Mouse (Mus musculus) heart, embryonic 11.5 days (tissue): ENCODE measurements around the gene Rhoc. TPM values are rescaled to one million over a fixed set of nuclear protein-coding genes. Genes with fewer than 3 reads are reported as not detected.
A peak's percentile ranks its signal among the peaks of the same experiment; 100 is the strongest.

ENCODE experiments used
- ATAC-seq: fragments of 200-750 bp; cut with Nextera tagmentation; replicated peaks from 2 replicates; pipeline ENCODE4 v1.8.0; 2017; ENCODE audit warnings: moderate library complexity; ENCODE audit not compliant: insufficient number of reproducible peaks, low FRiP score, low TSS enrichment
- H3K27ac ChIP-seq: fragments of 300-500 bp; sonication (generic); 2 replicates; pipeline ENCODE4 v1.5.1; 2014; ENCODE audit warnings: mild to moderate bottlenecking, low read depth, low read length
- H3K27me3 ChIP-seq: fragments of 300-500 bp; sonication (generic); 2 replicates; pipeline ENCODE4 v1.6.1; 2014; ENCODE audit warnings: mild to moderate bottlenecking, low read length, mixed read lengths; ENCODE audit not compliant: control insufficient read depth, insufficient read depth
- H3K36me3 ChIP-seq: fragments of 300-500 bp; sonication (generic); 2 replicates; pipeline ENCODE4 v1.6.1; 2014; ENCODE audit warnings: mild to moderate bottlenecking, low read length, moderate library complexity, mixed read lengths; ENCODE audit not compliant: control insufficient read depth, insufficient read depth
- H3K4me1 ChIP-seq: fragments of 300-500 bp; sonication (generic); 2 replicates; pipeline ENCODE4 v1.6.1; 2014; ENCODE audit warnings: low read length; ENCODE audit not compliant: control insufficient read depth, insufficient read depth
- H3K4me2 ChIP-seq: fragments of 300-500 bp; sonication (generic); 2 replicates; pipeline ENCODE4 v1.6.1; 2014; ENCODE audit warnings: mild to moderate bottlenecking, moderate library complexity
- H3K4me3 ChIP-seq: fragments of 300-500 bp; sonication (generic); 2 replicates; pipeline ENCODE4 v1.5.1; 2014; ENCODE audit warnings: low read depth, low read length
- H3K9ac ChIP-seq: fragments of 300-500 bp; sonication (generic); 2 replicates; pipeline ENCODE4 v1.6.1; 2014; ENCODE audit warnings: mild to moderate bottlenecking, low read depth, low read length, moderate library complexity
- H3K9me3 ChIP-seq: fragments of 300-500 bp; sonication (generic); replicated peaks from 2 replicates; pipeline ENCODE4 v1.6.1; 2016; ENCODE audit warnings: low read length; ENCODE audit not compliant: control insufficient read depth
- WGBS: fragments of 180-500 bp; shearing (Covaris S2); extraction: QIAGEN DNeasy Blood & Tissue Kit; methylation state at CpG from one replicate; pipeline ENCODE4 v1.1.7; 2014; ENCODE audit not compliant: insufficient replicate concordance; 5-methylcytosine and 5-hydroxymethylcytosine counted together
- polyA plus RNA-seq: library from polyadenylated mRNA; unstranded; fragments of >200 nt; fragmentation: Nextera tagmentation; extraction: Ambion mirVana; gene quantifications from 2 replicates; pipeline ENCODE4 v1.2.1, GENCODE M21; 2014

The Rhoc gene
- polyA plus RNA-seq, 1 experiment from 2014 or later = 242 TPM

DNA sequence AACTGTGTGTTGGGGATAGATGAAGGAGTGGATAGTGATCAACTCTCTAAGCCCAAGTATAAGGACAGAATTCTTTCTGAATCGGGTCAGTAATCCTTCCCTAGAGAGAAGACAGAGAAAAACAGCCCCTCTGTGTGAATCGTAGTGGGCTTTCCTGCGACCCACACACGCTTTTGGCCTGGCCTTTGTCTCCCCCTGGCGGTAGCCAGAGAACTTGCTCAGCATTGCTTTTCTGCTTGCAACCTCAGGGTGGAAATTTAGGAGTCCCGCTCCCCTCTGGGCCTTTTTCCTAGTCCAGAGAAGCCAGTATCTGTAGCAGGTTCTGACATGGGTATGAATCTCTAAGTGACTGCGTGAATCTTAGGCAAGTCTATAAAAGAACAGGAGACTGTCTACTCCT lies 8.2 kb upstream of the Rhoc start:
- Histone ChIP-seq H3K9me3 (no peaks in the 10 kb centered on the region), H3K36me3 (no peaks in the 10 kb centered on the region), H3K4me1 (peaks cover 20% of the 10 kb centered on the region), H3K4me2 (no peak overlapping the region), H3K9ac (no peak overlapping the region), H3K27ac (no peak overlapping the region), H3K27me3 (peaks cover 47% of the 10 kb centered on the region), H3K4me3 (no peak overlapping the region)
- ATAC-seq = no peak
- WGBS = 5% methylated on average over 7 of the region's 7 CpGs

DNA sequence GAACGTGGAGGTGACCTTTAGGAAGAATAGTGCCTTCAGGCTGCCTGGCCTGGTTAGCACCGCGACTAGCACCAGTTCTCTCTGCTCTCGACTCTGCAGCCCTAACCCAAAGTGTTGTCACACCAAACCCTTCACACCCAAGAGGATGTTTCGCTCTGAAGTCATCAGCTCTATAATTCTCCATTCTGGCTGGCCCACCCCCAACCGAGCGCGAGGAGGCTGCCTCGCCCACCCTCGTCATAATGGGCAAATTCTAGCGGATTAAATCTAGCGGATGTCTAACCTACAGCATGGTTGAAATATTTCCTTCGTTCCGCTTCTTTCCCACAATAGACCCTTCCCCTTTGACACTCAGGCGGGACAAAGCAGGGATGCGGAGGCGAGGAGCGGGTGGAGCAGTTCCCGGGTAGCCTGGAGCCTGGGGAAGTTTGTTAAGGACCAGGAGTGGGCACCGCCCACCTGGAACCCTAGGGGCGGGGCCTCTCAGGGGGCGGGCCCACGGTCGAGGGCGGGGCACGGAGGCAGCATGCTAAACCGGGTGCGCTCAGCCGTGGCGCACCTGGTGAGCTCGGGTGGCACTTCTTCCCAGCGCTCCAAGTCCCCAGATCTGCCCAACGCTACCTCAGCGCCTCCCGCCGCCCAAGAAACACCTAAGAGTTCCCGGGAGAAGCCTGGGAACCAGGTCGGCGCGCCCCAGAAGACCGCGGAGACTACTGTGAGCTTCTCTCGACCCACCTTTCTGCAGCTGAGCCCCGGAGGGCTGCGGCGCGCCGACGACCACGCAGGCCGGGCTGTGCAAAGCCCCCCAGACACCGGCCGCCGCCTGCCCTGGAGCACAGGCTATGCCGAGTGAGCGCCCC lies 7.4 kb upstream of the Rhoc start, which contains the start of gene Ppm1j:
Gene Ppm1j (plus strand): TSS at position 496 of the 860 bp plus-strand sequence.
- Histone ChIP-seq H3K36me3 (no peaks in the 10 kb centered on the region), H3K4me3 (peak within 1 kb of the TSS; percentile 72), H3K27me3 (peaks cover 46% of the 10 kb centered on the region), H3K27ac (peak within 1 kb of the TSS; percentile 76), H3K4me2 (peak within 1 kb of the TSS; percentile 100), H3K9ac (peak within 1 kb of the TSS; percentile 80), H3K4me1 (peaks cover 20% of the 10 kb centered on the region), H3K9me3 (no peaks in the 10 kb centered on the region)
- peak; percentile 53 for ATAC-seq
- under 1% methylated on average over 56 of the region's 56 CpGs for WGBS

DNA sequence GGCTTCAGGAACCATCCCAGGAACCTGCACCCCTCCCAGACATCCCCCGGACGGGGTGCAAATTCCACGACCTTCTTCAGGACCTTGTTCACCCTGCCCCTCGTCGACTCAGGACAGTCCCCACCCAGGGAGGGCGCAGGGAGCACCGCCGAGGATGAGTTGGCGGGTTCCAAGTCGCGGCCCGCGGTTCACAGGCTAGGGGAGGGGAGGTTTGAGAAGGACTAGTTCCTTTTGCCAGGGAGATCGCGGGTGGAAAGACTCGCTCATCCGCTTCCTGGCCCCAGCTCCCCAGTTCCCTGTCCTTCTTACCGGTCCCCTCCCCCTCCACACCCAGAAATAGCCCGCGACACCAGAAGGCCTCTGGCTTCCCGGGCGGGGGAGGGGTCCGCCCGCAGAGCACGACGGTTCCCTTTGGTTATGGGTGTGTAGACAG lies 6.7 kb upstream of the Rhoc start, which contains the start of gene Fam19a3:
Gene Fam19a3 (minus strand): TSS at position 370 of the 433 bp plus-strand sequence.
- no peaks in the 10 kb centered on the region for H3K9me3 ChIP-seq
- peak within 1 kb of the TSS; percentile 76 for H3K27ac ChIP-seq
- peak within 1 kb of the TSS; percentile 100 for H3K4me2 ChIP-seq
- peak; percentile 16; the same call in 1 of the 2 replicates for ATAC-seq
- peak within 1 kb of the TSS; percentile 80 for H3K9ac ChIP-seq
- no peaks in the 10 kb centered on the region for H3K36me3 ChIP-seq
- peaks cover 39% of the 10 kb centered on the region for H3K27me3 ChIP-seq
- under 1% methylated on average over 26 of the region's 26 CpGs for WGBS
- peaks cover 20% of the 10 kb centered on the region for H3K4me1 ChIP-seq
- peak within 1 kb of the TSS; percentile 72 for H3K4me3 ChIP-seq

DNA sequence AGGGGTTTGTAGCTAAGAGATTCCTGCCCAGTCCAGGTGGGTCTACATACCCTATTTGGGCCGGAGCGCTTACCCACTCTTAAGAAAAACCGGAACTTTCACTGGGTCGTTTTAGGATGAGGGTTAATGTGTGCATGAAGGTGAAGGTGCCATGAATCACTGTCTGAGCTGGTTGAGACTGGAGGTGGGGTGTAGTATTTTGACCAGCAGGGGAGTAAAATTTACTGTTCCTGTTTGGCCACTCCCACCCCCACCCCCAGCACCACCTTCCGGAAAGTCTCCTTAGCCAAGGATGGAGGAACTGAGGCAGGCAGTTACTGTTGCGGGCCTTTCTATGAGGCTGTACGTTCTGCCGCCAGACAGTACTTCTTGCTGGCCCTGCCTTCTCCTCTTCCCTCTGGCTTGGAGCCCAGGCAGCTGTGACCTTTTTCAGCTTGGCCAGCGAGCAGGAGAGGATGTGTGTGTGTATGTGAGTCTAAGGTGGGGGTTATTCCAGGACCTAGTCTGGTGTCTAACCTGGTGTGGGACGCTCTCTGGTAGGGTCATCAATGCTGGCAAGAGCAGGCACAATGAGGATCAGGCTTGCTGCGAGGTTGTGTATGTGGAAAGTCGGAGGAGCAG lies 6.0 kb upstream of the Rhoc start:
- ATAC-seq = no peak
- Histone ChIP-seq H3K9ac (peak overlapping the region; percentile 80), H3K4me3 (peak overlapping the region; percentile 72), H3K9me3 (no peaks in the 10 kb centered on the region), H3K36me3 (no peaks in the 10 kb centered on the region), H3K27me3 (peaks cover 32% of the 10 kb centered on the region), H3K27ac (peak overlapping the region; percentile 76; the same call in 1 of the 2 replicates), H3K4me2 (peak overlapping the region; percentile 100), H3K4me1 (peaks cover 20% of the 10 kb centered on the region)
- 17% methylated on average over 12 of the region's 12 CpGs for WGBS

DNA sequence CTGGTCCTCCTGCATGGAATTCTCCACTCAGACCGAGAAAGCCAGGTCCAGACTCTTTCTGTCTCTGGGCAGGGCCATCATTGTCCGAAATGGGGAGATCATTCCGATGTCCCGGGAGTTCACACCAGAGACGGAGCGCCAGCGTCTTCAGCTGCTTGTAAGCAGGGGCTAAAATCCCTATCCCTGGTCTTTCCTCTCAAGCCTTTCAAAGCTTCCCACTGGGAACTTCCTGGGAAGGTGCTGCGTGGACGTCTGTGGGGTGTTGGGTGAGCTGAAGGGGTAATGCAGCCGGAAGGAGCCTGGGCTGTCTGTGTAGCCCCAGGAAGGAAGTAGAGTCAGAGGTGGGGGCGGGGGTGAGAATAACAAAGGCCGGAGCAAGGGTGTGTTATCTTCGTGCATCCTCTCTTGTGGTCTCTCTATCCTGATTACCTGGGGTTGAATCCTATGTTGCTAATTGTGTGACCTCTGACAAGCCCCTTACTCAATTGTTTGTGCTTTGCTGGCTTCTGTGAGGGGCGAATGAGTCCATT lies 4.1 kb upstream of the Rhoc start:
- ATAC-seq = no peak
- no peaks in the 10 kb centered on the region for H3K36me3 ChIP-seq
- no peak overlapping the region for H3K4me3 ChIP-seq
- no peak overlapping the region for H3K27ac ChIP-seq
- no peaks in the 10 kb centered on the region for H3K9me3 ChIP-seq
- H3K27me3 ChIP-seq = peaks cover 18% of the 10 kb centered on the region
- 0 out of 2 replicates have a peak overlapping the region, but pooled peaks have one; percentile 5 for H3K4me2 ChIP-seq
- WGBS = 29% methylated on average over 14 of the region's 14 CpGs
- 0 out of 2 replicates have a peak overlapping the region, but pooled peaks have one; percentile 11 for H3K9ac ChIP-seq
- H3K4me1 ChIP-seq = peaks cover 20% of the 10 kb centered on the region

DNA sequence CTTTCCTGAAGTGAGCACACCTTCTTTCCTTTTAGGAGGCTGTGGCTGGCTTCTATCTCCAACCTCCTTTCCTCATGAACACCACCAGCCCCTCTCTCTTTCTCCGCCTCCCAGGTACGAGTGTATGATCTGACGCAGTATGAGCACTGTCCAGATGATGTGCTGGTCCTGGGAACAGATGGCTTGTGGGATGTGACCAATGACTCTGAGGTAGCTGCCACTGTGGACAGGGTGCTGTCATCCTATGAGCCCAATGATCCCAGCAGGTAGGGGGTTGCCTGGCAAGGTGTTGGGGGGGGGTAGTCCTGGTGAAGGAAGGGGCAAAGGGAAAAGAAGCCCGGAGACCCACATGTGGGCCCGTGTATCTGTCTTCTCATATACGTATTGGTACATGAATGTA lies 2.9 kb upstream of the Rhoc start:
- 85% methylated on average over 6 of the region's 6 CpGs for WGBS
- peaks cover 24% of the 10 kb centered on the region for H3K4me1 ChIP-seq

DNA sequence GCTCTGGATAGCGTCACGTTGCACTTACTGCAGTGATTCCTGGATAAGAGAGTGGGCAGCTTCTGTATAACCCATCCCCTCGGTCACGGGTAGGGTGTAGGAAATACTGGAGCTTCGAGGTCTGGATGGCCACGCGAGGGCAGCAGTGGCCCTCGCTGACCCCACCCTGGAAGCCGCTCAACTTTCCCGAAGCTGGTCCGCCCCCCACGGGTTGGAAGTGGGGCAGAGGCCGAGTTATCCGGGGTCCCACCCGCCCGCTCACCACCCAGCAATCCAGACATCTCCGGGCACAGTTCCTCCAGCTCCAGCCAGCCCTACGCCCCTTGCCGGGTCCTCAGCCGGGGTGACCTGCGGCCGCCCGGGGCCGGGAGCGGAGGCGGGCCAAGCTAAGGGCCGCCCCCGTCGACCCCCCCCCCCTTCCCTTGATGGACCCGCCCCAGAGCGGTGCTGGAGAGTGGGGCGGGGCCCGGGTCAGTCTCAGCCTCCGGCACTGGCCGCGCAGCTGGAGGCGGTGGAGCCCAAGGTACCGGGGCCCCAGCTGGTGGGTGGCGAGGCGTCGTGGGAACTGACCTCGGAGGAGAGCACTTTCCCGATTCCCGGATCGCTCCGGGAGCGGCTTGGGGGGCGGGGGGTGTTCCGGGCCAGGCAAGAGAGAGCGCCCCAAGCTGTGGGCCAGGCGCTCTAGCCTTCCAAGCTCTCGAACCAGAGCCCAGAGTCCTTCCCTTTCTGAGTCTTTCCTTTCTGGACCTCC lies 561 bp downstream of the Rhoc start:
- Histone ChIP-seq H3K9me3 (no peaks in the 10 kb centered on the region), H3K36me3 (peaks cover 13% of the 10 kb centered on the region), H3K4me1 (peaks cover 36% of the 10 kb centered on the region), H3K27ac (peak overlapping the region; percentile 90), H3K4me3 (peak overlapping the region; percentile 71), H3K9ac (peak overlapping the region; percentile 76), H3K27me3 (no peaks in the 10 kb centered on the region; the same call in none of the 2 replicates), H3K4me2 (peak overlapping the region; percentile 90)
- under 1% methylated on average over 49 of the region's 52 CpGs for WGBS
- ATAC-seq = peak; percentile 90

More for the DNA sequence above, 2.9 kb upstream of the Rhoc start:
- no peak overlapping the region for H3K4me2 ChIP-seq
- H3K27me3 ChIP-seq = peaks cover 11% of the 10 kb centered on the region
- H3K9ac ChIP-seq = no peak overlapping the region
- ATAC-seq = no peak
- H3K4me3 ChIP-seq = no peak overlapping the region
- H3K36me3 ChIP-seq = no peaks in the 10 kb centered on the region
- H3K27ac ChIP-seq = no peak overlapping the region
- no peaks in the 10 kb centered on the region for H3K9me3 ChIP-seq

DNA sequence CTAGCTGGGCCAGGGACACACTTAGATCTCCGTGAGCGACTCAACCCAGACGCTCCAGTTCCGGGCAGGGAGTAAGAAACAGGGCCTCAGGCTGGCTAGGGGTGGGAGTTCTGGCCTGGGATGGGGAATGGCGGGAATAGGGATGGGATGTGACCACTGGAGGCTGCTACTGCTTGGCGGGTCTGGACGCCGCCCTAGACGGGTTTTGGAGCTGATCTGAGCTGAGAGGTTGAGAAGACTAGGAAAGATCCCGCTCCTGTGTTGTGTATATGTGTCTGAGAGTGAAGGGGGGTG lies 1.1 kb downstream of the Rhoc start:
- peaks cover 13% of the 10 kb centered on the region for H3K36me3 ChIP-seq
- H3K4me2 ChIP-seq = peak overlapping the region; percentile 90
- H3K9me3 ChIP-seq = no peaks in the 10 kb centered on the region
- 0% methylated on average over 10 of the region's 10 CpGs for WGBS
- no peaks in the 10 kb centered on the region; the same call in 1 of the 2 replicates for H3K27me3 ChIP-seq
- no peak for ATAC-seq
- peak overlapping the region; percentile 76 for H3K9ac ChIP-seq
- H3K4me3 ChIP-seq = peak overlapping the region; percentile 71
- peak overlapping the region; percentile 90 for H3K27ac ChIP-seq
- H3K4me1 ChIP-seq = peaks cover 41% of the 10 kb centered on the region
